Mouse (Mus musculus) erythroid progenitor cell, adult 5-6 weeks (primary cell): Measurements from ENCODE around the gene Gas7. TPM values are rescaled to one million over a fixed set of nuclear protein-coding genes. Genes with fewer than 3 reads are reported as not detected.

Experiments
- ATAC-seq: replicated peaks from 2 replicates; pipeline ENCODE4 v1.8.0; 2016; ENCODE audit warnings: moderate number of reproducible peaks, mild to moderate bottlenecking, moderate TSS enrichment, inconsistent platforms; ENCODE audit not compliant: poor library complexity, low FRiP score, severe bottlenecking
- total RNA-seq, 2 experiments: library from RNA; stranded (forward) in 1 of 2; stranded (reverse) in 1 of 2; fragments of 150-400 nt in 1 of 2; fragments of 186-747, 209-891 nt in 1 of 2; gene quantifications; 2 replicates each; pipeline versions ENCODE4 v1.2.3 to v1.2.4; 2015 to 2017; ENCODE audit warnings: low replicate concordance in 2 of 2

The Gas7 gene
- total RNA-seq, 2 experiments from 2014 or later = 6.4 to 14.3 TPM

DNA sequence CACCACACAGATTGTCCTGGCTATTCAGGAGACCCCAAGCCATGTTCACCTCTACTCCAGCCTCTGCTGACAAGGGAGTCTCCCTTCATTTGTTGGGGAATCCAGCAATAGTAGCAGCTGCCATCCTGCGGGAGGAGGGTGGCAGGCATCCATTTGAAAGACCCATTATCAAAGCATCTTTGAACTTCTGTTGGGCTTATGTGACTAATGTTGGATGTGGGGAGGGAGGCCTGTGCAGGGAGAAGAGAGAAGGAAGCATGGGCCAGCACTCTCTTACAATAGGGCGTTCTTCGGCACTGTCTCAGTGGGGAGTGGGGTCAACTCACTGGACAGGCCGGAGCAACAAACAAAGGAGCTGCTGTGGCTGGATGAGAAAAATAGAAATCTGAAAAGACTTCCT, 110.3 kb downstream of the Gas7 start:
- no peak for ATAC-seq

DNA sequence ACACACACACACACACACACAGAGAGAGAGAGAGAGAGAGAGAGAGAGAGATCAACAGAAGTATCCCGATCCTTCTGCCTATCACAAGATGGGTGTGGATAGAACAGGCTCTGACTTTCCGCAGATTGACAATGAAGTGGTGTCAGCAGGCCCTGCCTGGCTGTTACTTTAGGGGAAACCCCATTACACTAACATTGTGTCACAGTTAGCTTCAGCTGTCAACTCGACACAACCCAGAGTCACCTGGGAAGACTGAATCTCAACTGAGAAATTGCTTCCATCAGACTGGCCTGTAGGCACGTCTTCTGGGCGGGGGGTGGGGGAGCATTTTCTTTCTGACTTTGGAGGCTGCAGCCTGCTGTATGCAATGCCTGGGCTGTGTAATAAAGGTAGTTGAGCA, 111.5 kb downstream of the Gas7 start:
- ATAC-seq = no peak

DNA sequence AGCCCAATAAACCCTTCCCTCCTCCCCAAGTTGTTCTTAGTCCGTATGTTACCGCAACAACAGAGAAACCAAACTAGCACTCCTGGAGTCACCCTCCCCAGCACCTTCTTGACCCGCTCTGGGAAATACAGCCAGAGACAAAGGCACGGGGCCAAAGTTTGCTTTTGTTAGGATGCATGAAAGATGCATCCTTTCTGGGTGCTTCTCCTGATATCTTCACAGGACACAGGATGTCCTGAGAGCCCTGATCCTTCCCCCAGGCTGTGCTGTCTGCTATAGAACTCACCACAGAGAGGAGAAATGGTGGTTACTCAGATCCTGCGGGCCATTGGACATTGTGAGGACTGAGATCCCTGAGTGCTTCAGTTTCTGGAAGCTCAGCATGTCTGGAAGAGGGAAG, 111.9 kb downstream of the Gas7 start:
- no peak for ATAC-seq

DNA sequence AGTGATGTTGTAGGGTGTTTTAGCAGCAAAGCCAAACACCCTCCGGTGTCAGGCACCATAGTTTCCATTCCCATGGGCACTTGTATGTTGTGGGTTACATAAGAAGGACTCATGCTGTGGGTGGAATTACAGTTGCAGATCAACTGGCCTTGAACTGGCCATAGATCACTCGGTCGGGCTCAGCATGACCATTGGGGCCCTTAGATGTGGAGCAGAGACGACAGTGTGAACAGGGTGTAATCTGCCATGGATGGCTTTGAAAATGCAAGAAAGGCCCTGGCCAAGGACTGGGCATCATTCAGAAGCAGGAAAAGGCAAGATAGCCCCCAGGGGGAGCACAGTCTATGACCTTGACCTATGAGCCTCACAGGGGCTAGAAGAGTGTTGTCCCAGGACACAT, 112.8 kb downstream of the Gas7 start:
- no peak for ATAC-seq

DNA sequence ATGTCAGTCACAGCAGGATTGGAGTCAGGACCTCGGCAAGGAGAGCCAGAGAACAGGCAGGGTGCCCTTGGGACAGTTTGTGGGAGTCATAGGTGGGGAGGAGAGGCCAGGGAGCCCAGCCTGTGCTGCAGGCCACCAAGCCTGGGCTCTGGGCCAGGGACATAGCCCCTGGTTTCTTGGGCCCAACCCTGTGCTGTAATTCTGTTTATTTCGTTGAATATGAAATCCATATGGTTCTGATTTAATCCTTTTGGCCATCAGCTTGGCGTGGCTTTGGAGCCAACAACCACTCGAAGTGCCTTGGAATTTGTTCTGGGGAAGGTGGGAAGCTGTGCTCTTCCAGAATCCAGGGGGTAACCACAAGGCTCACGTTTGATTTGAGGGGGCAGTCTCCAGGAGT, 113.6 kb downstream of the Gas7 start:
- ATAC-seq = no peak

DNA sequence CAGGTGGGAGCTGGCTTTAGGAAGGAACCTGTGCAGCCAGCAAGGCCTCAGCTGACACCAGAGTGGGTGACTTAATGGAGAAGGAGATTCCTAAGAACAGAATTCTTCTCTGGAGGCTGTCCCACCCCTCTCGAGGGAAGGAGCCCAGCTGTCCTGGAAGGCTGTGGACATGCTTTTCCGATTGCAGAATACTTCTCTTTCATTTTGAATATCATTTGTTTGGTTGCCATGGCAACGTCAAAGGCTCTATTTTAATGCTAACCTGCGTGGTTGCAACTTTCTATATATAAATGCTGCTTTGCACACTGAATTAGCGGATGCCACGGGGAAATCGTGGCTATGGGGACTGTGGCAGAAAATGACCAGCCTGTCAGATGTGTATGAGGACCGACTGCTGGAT, 115.7 kb downstream of the Gas7 start:
- no peak for ATAC-seq

DNA sequence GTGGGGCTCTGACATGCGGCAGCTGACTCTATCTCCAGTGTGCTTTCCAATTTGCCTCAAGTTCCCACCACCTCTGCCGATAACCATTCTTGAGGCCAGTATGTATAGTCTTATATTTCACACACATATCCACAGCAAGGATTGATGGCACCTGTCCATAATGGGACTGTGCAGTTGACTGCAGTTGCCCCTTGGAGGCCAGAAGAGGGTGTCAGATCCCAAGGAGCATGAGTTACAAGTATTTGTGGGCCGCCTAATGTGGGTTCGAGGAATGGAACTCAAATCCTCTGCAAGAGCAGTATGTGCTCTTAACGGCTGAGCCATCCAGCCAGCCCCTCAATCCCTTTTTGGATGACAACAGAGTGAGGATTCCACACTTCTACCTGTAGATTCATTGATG, 119.1 kb downstream of the Gas7 start:
- ATAC-seq = no peak

DNA sequence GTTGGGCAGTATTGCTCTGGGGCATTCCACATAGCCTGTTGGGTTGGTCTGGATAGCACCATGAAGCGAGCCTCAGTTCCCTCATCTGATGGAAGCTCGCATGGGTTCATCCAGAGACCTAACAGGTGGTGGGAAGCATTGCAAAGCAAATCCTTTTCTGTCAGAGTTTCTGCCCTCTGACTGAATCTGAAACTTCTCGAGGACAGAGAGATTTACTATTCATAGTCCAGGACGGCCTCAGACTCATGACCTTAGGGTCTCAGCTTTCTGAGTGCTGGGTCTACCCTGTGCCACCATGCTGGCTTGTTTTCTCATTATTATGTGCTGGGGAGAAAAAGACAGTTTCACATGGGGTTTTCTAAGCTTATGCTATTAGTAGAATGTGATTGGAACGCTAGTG, 122.2 kb downstream of the Gas7 start:
- no peak for ATAC-seq

DNA sequence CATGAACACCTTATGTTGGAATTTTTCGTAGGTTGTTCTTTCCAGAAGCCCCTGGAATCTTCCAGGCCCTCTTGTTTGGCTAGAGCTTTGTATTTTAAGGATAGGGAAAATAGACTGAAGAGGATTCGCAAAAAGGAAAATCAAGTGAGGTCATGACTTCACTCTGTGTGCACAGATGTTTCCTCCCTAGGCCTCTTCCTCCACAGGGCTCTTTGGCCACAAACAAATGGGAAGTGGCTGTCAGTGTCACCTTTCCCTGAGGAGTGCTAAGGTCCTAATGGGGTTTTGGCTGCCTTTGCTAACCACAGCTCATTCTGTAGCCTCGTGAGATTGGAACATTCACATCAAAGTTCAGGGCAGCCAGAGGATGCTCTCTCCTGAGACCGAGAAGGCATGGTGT, 122.8 kb downstream of the Gas7 start:
- no peak for ATAC-seq

DNA sequence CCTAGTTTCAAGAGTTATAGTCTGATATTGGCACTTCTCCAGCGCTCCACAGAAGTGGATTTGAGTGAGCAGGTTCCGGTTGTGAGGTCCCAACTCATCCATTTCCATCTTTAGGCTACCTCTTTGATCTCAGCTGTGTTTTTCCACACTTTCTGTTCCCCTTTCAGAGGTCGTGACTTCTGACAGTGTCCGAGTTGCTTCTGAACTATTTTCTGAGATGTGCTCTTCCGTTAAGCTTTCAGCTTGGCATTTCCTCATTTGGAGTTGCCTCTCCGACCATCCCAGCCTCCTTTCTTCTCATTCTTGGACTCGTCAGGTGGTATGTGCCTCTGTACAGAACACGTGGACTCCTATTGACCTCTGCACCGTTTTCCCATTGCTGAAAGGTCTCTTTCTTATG, 123.9 kb downstream of the Gas7 start:
- ATAC-seq = no peak

DNA sequence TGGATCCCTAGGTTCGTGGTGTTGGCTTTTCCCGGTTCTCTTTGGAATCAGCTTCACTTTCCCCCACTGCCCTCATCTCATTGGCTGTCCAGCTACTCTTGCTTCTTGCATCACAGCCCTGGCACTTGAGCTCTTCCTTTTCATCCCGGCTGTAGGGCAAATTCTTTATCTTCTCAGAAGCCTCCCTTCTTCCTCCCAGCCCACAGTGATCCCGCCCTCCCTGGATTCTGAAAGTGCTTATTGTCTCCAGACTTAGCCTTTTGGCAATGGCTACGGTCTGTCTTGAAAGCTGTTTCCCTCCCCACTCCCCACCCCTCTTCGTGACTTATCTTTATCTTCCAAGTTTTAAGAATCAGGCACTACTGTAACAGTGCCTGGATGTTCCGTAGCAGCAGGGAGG, 126.3 kb downstream of the Gas7 start:
- ATAC-seq = no peak

DNA sequence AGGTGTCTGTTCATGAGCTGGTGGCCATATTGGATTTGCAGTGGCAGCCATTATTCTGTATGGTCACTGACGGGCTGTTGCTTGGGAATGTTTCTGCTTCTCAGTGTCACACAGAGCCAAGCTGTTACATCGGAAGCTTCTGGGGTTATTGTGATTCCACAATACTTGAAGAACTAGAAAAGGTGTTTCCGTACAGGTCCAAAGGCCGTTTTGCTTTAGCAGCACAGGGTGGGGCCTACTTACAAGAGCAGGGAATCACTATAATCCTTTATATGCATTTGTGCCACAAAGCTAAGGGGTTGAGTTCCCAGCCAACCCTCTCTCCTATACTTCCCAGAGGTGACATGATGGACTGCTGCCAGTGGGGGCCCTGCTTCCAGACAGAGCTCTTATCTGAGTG, 127.3 kb downstream of the Gas7 start:
- ATAC-seq = no peak

DNA sequence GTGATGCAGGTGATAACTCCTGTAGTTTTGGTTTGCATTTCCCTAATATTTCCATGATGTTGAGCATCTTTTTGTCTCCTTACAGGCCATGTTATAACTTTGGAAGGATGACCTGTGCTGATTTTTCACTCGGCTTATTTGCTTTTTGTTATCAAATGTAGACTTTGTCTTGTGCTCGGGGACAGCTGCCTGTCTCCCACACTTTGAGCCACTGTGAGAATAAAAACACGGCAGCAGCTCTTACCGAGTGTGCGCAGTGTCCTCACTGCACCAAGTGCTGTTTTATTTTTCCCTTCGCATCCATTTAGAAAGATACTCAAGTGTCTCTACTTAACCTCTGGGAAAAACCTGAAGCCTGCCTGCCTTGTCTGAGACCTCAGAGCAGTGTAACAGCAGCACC, 129.8 kb downstream of the Gas7 start:
- no peak for ATAC-seq

DNA sequence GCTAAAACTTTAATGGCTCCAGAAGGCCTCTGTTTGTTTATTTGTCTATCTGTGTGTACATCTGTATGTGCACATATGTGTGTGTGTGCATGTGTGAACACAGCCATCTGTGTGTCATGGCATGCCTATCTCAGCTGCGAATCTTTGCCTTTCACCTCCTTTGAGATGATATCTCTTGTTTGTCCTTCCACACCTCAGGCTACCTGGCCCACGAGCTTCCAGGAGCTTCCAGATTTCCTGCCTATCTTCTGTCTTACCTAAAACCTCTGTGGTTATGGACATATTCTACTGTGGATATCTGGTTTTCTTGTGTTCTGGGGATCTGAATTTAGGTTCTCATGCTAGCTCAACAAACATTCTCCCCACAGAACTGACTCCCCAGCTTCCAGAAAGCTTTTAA, 130.4 kb downstream of the Gas7 start:
- no peak for ATAC-seq

DNA sequence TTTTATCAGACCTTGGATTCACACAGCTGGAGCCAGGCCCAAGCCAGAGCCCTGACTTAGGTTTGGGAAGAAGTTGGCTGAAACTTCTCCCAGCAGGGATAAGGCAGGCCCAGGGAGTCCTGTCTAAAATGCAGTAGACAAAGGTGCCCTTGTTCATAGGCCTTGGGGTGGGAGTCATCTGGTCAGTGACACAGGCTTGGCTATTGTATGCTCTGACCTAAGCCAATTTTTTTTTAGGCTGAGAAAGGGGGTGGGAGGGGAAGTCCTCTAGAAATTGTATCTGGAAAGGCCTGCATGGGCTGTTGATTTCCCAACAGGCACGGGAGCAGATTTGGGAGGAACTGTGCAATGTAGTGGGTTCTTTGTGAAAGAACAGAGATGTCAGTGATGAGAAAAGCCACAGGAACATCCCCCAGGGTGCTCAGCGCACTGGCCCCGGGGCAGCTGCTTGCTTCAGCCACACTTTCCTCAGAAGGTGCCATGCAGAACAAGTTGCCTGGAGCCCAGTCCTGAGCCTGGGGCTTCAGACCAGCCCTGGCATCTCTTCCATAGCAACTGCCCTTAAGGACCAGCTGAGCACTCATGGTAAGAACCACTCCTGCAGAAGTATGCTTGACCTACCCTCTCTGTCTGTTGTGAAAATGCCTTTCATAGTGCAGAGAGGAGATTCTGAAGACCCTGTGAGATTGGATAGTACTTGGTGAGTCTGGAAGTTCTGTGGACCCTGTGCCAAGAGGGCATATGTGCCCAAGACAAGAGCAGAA, 131.2 kb downstream of the Gas7 start:
- ATAC-seq = no peak

DNA sequence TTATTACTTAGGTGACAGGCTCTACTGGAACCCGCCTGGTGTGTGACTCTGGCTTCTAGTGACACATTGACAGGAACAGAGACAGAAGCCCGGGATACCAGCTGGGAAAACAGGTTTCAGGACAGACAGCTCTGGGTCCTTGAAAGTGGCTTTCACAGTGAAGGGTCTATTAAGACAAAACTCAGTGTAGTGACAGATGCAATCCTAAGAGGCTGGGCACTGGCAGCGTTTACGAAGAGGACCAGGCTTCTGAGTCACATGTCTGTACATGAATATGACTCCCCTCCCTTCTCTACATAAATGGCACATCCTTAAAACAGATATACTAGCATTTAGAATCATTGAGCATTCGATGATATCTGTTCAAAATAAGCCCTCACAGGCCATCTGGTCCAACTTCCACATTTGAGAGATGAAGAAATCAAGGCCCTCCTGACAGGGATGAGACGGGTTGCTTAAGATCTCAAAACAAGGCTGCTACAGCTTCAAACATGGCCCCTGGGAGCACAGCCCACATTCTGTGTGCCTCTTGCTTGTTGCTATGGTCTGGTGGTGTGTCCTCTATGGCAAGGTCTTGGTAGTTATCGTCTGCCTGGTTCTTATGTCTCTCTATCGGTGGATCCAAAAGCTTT, 133.1 kb downstream of the Gas7 start:
- no peak for ATAC-seq

DNA sequence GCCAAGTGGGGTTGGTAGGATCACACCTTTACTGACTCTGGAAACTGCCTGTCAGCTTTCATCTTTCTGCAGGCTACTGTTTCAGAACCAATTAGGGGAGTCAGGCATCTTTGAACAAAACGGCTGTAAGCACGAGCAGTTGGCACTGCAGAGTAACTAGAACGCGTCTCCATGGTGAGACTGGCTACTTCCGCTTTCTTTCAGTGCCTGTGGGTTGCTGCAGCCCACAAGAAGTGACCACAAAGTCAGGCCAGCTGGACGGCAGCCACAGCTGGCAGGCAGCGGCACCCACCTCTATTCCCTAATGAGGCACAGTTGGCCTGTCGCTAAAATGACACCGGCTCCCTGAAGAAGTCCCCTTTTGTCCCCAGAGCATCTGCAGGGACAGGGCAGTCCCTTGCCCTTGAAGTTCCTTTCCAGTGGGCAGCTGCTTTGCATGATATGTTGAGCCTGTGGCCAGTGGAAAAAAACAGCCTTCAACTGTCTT, 133.6 kb downstream of the Gas7 start:
- ATAC-seq = no peak

DNA sequence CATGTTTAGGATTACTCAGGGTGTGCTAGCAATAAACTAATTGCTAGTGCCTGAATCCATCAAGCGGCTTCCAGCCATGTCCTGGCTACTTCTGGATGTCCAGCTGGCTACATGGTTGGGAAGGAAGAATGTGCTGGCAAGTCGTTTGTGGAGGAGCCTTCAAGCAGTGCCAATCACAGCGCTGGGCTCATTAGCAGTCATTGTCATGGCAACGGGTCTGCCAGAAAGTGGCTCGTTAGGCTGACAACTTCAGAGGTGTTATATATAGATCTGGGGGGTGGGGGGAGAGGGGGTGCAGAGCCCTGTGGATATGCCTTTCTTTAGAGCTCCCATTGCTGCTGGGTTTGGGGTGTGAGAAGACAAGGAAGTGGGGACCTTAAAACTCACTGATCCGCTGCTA, 141.0 kb downstream of the Gas7 start:
- no peak for ATAC-seq

DNA sequence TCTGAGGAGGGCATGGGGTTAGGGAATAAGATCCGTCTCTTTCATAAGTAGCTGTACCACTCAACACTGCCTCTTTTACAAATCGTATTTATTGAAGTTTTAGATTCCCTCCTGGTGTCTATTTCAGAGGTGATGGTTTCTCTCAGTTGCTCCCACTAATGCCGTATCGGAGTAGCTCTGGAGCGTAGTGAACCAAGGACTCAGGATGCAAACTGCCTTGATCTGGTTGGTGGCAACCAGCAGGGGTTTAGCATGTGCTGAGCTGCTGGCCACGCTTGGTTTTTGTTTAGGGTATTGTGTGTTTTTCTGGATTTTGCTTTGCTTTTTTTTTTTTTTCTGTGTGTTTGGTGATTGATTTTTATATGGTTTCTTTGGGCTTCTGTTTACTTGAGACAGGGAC, 141.6 kb downstream of the Gas7 start:
- no peak for ATAC-seq

DNA sequence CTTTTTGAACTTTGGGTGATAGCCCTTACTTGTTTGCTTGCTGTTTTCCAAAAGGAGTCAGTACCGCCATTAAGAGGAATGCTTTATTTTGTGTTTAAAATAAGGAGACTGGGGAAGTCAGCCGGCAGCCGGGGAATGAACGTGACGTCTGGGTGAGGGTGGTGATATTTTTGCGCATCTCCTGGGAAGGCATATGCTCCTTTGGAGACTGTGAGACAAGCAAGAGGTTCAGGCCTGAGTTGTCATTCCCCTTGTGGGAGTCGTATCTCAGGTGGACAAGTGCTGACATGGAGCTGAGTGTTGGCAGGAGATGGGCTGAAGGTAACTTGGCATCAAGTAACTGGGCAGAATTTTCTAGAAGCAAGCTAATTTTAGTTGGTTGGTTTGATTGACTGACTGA, 142.2 kb downstream of the Gas7 start:
- ATAC-seq = no peak

DNA sequence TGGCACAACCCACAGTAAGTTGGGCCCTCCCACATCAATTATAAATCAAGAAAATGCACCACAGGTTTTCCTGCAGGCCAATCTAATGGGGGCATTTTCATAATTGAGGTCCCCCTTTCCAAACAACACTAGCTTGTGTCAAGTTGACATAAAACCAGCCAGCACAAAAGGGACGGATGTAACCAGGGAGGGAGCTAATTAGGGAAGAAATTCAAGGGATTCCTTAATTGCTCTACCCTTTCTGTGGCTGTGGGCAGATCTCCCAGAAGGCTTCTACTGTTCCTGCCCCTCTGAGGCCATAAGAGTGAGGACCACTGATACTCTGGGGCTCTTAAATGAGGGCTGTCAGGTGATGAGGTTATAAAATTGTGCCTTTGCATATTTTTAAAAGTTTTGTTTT, 143.9 kb downstream of the Gas7 start:
- no peak for ATAC-seq
